Mouse (Mus musculus) thymus, adult 18-20 months (tissue): Measurements from ENCODE around the gene Hhipl1.

ENCODE experiments used
- DNase-seq, 2 experiments: peaks; one replicate each; pipeline ENCODE4 v3.0.0; 2022; ENCODE audit warnings: mixed read lengths in 2 of 2

The Hhipl1 gene

GRCm38 (mm10) chr12:108278221-108278918, 27.7 kb upstream of the Hhipl1 start:
- DNase-seq = no peak

GRCm38 (mm10) chr12:108284455-108285224, 21.4 kb upstream of the Hhipl1 start:
- no peak for DNase-seq

DNA sequence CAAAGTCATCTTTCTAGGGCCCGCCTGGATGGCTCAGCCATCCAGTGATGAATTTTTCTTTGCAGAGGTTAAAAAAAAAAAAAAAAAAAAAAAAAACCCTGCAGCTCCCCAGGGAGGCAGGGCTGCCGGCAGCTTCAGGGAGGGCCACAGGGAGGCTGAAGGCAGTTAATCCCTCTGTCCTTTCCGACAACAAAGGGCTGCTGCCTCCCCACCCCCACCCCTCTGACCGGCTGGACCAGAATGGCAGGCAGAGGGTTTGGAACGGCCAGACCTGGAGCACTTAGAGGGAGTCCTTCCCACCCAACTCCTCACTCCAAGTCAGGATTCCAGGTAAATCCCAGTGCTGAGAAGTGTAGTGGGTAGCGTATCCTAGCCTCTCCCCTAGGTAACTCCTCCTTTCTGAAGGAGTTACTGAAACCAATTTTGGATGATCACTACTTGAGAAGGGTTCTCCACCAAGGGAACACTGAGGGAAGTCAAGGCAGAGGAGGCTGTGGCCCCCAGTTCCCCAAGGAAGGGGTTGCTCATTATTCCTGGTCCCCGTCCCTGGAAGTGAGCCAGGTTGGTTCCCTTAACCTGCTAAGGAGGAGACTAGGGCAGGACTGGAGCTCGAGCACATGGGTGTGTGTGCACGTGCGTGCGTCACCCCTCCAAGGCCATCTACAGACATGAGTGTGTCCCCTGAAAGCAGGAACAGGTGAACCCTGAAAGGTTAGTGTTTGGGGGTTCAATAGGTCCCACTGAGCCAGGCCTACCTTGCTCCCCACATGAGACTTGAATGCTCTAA, 20.7 kb upstream of the Hhipl1 start:
- DNase-seq = no peak

DNA sequence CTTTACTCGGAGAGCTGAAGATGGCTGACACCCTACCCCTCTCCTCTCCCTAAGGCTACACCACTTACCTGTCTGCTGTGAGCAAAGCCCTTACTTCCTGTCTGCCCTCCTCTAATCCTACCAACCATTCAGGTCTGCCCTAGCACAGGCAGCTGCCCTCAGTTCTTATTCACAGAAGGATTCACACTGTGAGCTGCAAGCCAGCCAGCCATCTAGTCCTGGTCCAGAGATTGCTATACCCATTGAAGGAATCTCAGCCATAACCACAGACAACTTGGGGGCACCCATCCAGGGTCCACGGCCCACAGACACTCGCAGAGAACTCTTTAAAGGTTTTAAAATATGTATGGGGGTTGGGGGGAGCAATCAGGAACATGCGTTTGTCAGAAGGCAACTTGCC, 19.7 kb upstream of the Hhipl1 start:
- no peak for DNase-seq

DNA sequence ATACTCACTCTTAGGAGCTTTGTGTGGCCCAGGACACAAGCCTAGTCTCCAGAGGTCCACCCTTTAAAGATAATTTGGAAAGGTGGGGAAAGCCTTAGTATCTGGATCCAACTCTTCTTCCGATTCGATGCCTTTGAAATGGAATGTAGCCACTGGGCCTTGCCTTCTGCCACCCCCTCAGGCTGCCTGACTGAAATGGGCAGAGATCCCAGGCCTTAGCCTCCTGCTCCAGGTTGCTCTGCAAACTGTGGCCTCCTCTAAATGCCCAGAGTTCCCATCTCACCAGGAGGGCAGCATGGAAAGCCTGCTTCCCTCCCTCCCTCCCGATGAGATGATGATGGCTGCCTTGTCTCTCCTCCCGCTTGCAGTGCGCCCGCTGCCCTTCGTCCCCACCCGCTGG, 19.1 kb upstream of the Hhipl1 start:
- DNase-seq = no peak

GRCm38 (mm10) chr12:108288127-108288880, 17.8 kb upstream of the Hhipl1 start:
- DNase-seq = no peak

GRCm38 (mm10) chr12:108292419-108292818, 13.7 kb upstream of the Hhipl1 start:
- DNase-seq = no peak

DNA sequence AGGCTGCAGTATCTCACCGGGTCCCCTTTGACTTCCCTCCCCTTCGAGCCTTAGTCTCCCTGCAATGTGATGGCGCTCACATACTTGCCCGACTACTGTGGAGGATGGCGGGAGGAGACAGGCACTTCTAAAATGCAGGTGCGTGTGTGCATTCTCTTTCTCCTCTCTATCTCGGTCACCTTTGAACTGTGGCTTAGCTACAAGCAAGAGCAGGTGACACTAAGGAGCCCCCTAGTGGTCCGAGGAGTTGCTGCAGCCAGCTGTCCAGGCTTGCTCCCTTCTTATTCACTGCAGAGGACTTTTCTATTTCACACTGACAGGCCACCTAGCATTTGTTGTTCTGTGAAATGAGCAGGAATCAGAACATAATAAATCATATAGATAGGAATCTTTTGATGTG, 13.1 kb upstream of the Hhipl1 start:
- peak; percentile 53 to 62 for DNase-seq

DNA sequence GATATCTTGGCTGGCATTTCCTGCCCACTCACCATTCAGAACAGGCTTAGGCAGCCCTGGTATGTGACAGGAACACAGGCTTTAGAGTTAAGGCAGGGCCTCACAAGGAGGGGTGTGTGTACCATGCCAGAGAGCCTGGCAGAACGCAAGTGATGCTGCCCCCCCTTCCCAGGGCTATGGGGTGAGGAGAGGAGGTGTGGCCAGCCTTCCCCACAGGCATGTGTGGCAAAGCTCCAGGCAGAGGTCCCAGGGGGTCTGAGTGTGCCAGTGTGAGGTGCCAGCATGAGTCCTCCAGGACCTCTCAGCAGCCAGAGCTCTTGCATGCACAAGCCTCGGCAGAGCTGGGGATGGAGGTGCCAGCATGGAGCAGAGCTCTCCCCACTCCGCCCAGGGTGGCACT, 11.4 kb upstream of the Hhipl1 start:
- no peak for DNase-seq

GRCm38 (mm10) chr12:108297033-108297432, 9.0 kb upstream of the Hhipl1 start:
- no peak for DNase-seq

- DNase-seq = no peak
These were observed 5.1 kb upstream of the Hhipl1 start for GRCm38 (mm10) chr12:108301006-108301405.

- no peak for DNase-seq
These were observed 2.2 kb upstream of the Hhipl1 start for GRCm38 (mm10) chr12:108303778-108304365.

DNA sequence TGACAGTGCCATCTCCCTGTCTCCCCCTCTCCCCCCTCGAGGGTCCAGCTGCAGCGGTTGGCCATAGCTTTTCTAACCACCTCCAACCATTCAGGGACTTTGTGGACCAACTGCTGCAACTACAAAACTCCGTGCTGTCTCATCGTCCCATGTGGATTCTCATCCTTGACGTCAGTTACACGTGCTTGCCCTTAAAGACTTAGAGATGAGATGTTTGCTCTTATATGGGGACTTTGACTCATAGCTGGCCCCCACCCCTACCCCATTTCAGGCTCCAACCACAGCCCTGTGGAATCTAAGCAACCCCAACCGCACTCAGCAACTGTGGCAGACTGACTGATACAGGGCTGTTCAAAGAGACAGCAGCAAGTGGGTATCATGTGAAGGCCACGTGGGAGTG, 898 bp upstream of the Hhipl1 start:
- no peak for DNase-seq

DNA sequence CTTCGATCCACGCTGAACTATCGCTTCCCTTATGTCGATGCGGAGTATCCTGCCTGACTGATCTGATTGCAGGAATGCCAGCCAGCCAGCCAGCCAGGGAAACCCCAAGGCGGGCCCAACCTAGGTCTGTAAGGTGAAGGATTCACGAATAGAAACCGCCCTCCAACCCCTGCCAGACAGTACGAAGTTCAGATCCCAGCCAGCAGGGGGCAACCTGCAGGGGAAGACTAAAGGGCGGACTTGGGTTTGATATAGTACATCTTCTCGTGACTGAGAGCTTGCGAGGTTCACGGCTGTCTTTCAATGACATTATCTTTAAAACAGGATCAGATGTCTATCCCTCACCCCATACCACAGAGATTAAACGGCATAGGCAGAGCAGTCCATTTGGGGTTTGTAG, 1.5 kb downstream of the Hhipl1 start:
- peak in 1 of 2 experiments; percentile 15 for DNase-seq

- no peak for DNase-seq
These were observed 2.3 kb downstream of the Hhipl1 start for GRCm38 (mm10) chr12:108308363-108308856.

DNA sequence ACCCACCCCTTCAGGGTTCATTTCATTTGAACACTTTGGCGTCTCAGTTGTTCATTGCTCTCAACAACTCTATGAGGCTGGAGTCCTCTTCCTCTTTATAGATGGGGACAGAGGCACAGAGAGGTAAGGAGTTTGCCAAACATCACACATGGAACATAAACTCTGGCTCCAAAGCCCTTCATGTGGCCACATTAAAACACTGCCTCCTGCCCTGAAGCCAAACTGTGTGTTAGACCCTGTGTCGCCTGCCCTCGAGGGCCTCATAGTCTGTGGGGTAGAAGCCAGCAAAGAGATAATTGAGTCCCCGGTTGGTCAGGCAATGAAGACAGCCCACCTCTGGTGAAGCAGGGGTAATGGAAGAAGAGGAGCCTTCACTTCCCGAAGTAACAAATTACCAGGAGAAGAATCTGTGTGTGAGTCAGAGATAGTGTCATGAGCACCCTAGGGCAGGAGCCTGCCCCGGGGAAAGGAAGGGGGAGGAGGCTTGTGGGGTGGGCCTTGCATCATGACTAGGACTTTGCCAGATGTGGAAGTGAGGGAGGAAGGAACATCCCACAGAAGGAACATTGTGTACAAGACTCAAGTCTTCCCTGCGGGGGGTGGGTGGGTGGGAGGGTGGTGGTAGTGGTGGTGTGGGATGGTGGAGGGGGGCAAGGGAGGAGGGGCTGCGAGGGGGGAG, 3.2 kb downstream of the Hhipl1 start:
- no peak for DNase-seq

- no peak for DNase-seq
These were observed 4.0 kb downstream of the Hhipl1 start for GRCm38 (mm10) chr12:108310041-108310440.

- no peak for DNase-seq
These were observed 4.5 kb downstream of the Hhipl1 start for GRCm38 (mm10) chr12:108310456-108311027.

DNA sequence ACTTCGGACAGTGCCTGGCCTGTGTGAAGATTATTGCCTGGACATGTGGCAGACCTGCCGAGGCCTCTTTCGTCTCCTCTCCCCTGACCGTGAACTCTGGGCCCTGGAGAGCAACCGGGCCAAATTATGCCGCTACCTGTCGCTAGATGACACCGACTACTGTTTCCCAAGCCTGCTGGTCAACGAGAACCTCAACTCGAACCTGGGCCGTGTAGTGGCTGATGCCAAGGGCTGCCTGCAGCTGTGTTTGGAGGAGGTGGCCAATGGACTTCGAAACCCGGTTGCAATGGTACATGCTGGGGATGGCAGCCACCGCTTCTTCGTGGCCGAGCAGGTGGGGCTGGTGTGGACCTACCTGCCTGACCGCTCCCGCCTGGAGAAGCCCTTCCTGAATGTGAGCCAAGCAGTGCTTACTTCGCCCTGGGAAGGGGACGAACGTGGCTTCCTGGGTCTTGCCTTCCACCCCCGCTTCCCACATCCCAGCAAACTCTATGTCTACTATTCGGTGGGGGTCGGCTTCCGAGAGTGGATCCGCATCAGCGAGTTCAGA, 5.7 kb downstream of the Hhipl1 start:
- DNase-seq = no peak

DNA sequence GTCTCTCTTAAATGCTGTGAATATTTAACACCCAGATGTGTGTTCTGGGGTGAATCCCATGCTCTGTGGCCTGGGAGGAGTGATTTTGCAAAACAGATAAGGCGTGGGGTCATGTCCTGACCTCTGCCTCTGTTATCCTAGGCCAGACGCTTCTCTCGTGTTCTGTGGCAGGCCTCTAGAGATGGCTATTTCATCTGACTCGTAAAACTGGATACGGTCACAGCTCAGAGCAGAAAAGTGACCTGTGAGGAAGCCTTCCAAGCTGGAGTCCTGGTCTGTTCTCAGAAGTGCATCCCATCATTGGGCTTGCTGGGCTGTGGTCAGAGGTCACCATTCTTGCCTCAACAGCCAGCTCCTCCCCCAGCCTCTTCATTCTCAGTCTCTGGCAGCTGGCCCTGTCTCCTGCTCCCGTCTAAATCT, 6.4 kb downstream of the Hhipl1 start:
- no peak for DNase-seq

- DNase-seq = no peak
These were observed 7.2 kb downstream of the Hhipl1 start for GRCm38 (mm10) chr12:108313244-108313772.
